In genomic region chr1:21008891-21009290, GRCm38 (mm10) we compare ENCODE assay signal across 9 mouse cellular contexts. TPM values are rescaled to one million over a fixed set of nuclear protein-coding genes. Genes with fewer than 3 reads are reported as not detected.
DNase-seq lines count a peak whose midpoint lies in the region; TF ChIP-seq lines count a peak whose summit lies in the region.
"Had no signal": no experiment of that assay in that cellular context is flagged by ENCODE, and none has a peak within 500 bp of the region (broad histone marks: within the 10 kb centered on the region; RNA-seq: fewer than 3 reads in every experiment).

No protein-coding gene starts in this region.

- intact Hi-C loops in heart, adult 2 months (cut with DNase I): no loop called here

- H3K27me3 ChIP-seq in heart, adult 2 months (ENCODE audit: control insufficient read depth, insufficient read depth, low read length): no peaks in the 10 kb centered on the region

- TF ChIP-seq POLR2A in heart, adult 2 months (IDR thresholded peaks at IDR 0.05; ENCODE audit: insufficient read depth, low read depth, low read length): no peak

- H3K4me1 ChIP-seq in heart, adult 2 months (ENCODE audit: control insufficient read depth, insufficient read depth, low read length): peaks cover 7% of the 10 kb centered on the region

- peak overlapping the region; percentile 60 for H3K27ac ChIP-seq in heart, adult 2 months
- H3K27ac ChIP-seq in layer of hippocampus, adult 2 months: no peak overlapping the region
- H3K27ac ChIP-seq: liver, embryonic 14.5 days had no signal

- no peak for TF ChIP-seq CTCF in heart, adult 2 months (IDR thresholded peaks at IDR 0.05)
- TF ChIP-seq CTCF in layer of hippocampus, adult 2 months (conservative IDR thresholded peaks at IDR 0.05): no peak

- H3K79me2 ChIP-seq in heart, adult 2 months (replicated peaks; ENCODE audit: control insufficient read depth, insufficient read depth, low read length): no peaks in the 10 kb centered on the region

- WGBS in heart, adult 2 months: 43% methylated on average over 4 of the region's 4 CpGs

- H3K4me3 ChIP-seq in heart, adult 2 months: no peak overlapping the region
- no peak overlapping the region for H3K4me3 ChIP-seq in layer of hippocampus, adult 2 months

- H3K9ac ChIP-seq in heart, adult 2 months (ENCODE audit: low read depth, low read length): no peak overlapping the region
- H3K9ac ChIP-seq: liver, embryonic 14.5 days had no signal

- no peaks in the 10 kb centered on the region for H3K36me3 ChIP-seq in heart, adult 2 months (ENCODE audit: control insufficient read depth, insufficient read depth, low read length)

- peak; percentile 63 for DNase-seq in ovary, adult 18-20 months (ENCODE audit: low spot score)
- DNase-seq in ovary, postnatal 14 days (ENCODE audit: low spot score): no peak
- peak; percentile 56 for DNase-seq in adrenal gland, postnatal 10 days
- DNase-seq in heart, adult 2 months: peak; percentile 64 to 70
- DNase-seq in lung, postnatal 36 days: peak; percentile 44
- no peak for DNase-seq in layer of hippocampus, adult 8-10 months (ENCODE audit: low spot score in 2 of 2)
- DNase-seq in layer of hippocampus, adult 2 months (ENCODE audit: low spot score in 2 of 2): no peak
- DNase-seq in spleen, postnatal 36 days (ENCODE audit: low spot score in 2 of 2): no peak

- no peak for TF ChIP-seq EP300 in heart, adult 2 months (IDR thresholded peaks at IDR 0.05; ENCODE audit: insufficient read depth, low read depth, low read length)

RNA-seq across cellular contexts. Expression of gene Efhc1, which starts 57.5 kb away (rescaled TPM):
- total RNA-seq in adrenal gland, postnatal 10 days (2021): 1 to 10 TPM; 1.5 to 3.2 TPM
- total RNA-seq in heart, adult 2 months (2021): under 1 TPM; 0.41 to 0.63 TPM
- 1.2 and 1.8 TPM in 2 replicates for polyA plus RNA-seq in heart, adult 2 months (2012; rRNA removed)
- total RNA-seq in layer of hippocampus, adult 8-10 months (2022): 1 to 10 TPM; 1.1 to 3.6 (median 2.5) TPM
- total RNA-seq in layer of hippocampus, adult 2 months (2021): 1 to 10 TPM; 2.0 to 2.1 TPM

Comparison
In these comparisons a context has a peak if more than half of its experiments do, and no peak if none do; other contexts are left out.
1. DNase-seq: peak in ovary, adult 18-20 months (single experiment), adrenal gland, postnatal 10 days (single experiment), heart, adult 2 months (2 of 2) and lung, postnatal 36 days (single experiment); none in ovary, postnatal 14 days (single experiment), layer of hippocampus, adult 8-10 months (0 of 2), layer of hippocampus, adult 2 months (0 of 2) and spleen, postnatal 36 days (0 of 2).